Mouse (Mus musculus) cerebellum, adult 2 months (tissue): ENCODE results near the gene Rbpj. TPM values are rescaled to one million over a fixed set of nuclear protein-coding genes. Genes with fewer than 3 reads are reported as not detected.

ENCODE experiments used
- DNase-seq, 2 experiments: peaks; one replicate each; pipeline ENCODE4 v3.0.0; 2021
- H3K27ac ChIP-seq: fragments of 200-500 bp; 2 replicates; pipeline ENCODE4 v1.5.1; 2012; ENCODE audit warnings: low read length, control low read depth, inconsistent platforms; ENCODE audit not compliant: insufficient read depth
- H3K27me3 ChIP-seq: fragments of 200-500 bp; 2 replicates; pipeline ENCODE4 v1.6.1; 2012; ENCODE audit warnings: inconsistent platforms, mild to moderate bottlenecking, low read length, moderate library complexity; ENCODE audit not compliant: control insufficient read depth, insufficient read depth
- H3K4me1 ChIP-seq: fragments of 200-500 bp; 2 replicates; pipeline ENCODE4 v1.6.1; 2011; ENCODE audit warnings: low read length; ENCODE audit not compliant: control insufficient read depth, insufficient read depth
- H3K4me3 ChIP-seq: fragments of 200-500 bp; replicated peaks from 2 replicates; pipeline ENCODE3; 2011; ENCODE audit warnings: mild to moderate bottlenecking, low read depth, low read length, control low read depth; ENCODE audit not compliant: insufficient read depth
- CTCF ChIP-seq: fragments of 200-500 bp; IDR thresholded peaks from 2 replicates; pipeline ENCODE4 v1.5.1; 2011; ENCODE audit warnings: low read depth, mild to moderate bottlenecking, control low read depth, low read length, moderate library complexity, borderline replicate concordance; ENCODE audit not compliant: insufficient read depth
- POLR2A ChIP-seq: fragments of 200-500 bp; IDR thresholded peaks from 2 replicates; pipeline ENCODE4 v1.6.1; 2011; ENCODE audit warnings: low read length, control low read depth, borderline replicate concordance; ENCODE audit not compliant: insufficient read depth
- WGBS: fragments of 180-500 bp; shearing (Covaris S2); methylation state at CpG from one replicate; pipeline ENCODE4 v1.1.7; 2018; 5-methylcytosine and 5-hydroxymethylcytosine counted together
- polyA plus RNA-seq: library from polyadenylated mRNA; depleted of rRNA; stranded (reverse); fragments of >200 nt; gene quantifications from 2 replicates; pipeline ENCODE4 v1.2.3, GENCODE M21; 2012

Rbpj gene
- polyA plus RNA-seq, 1 experiment = 19.6 TPM

GRCm38 (mm10) chr5:53678036-53678767 lies 212.2 kb downstream of the Rbpj start:
- TF ChIP-seq POLR2A (no peak), CTCF (no peak)
- Histone ChIP-seq H3K4me1 (no peaks in the 10 kb centered on the region), H3K4me3 (no peak overlapping the region), H3K27me3 (no peaks in the 10 kb centered on the region), H3K27ac (no peak overlapping the region)
- 56% methylated on average over 13 of the region's 13 CpGs for WGBS
- DNase-seq = no peak

GRCm38 (mm10) chr5:53679651-53680050 lies 213.7 kb downstream of the Rbpj start:
- Histone ChIP-seq H3K27ac (no peak overlapping the region), H3K27me3 (no peaks in the 10 kb centered on the region), H3K4me1 (no peaks in the 10 kb centered on the region), H3K4me3 (no peak overlapping the region)
- TF ChIP-seq POLR2A (no peak), CTCF (no peak)
- WGBS = 51% methylated on average over 6 of the region's 6 CpGs
- DNase-seq = no peak

- H3K27ac ChIP-seq = no peak overlapping the region
- no peak overlapping the region for H3K4me3 ChIP-seq
- WGBS = 41% methylated on average over 3 of the region's 3 CpGs
- DNase-seq = no peak
- TF ChIP-seq CTCF (no peak), POLR2A (no peak)
- no peaks in the 10 kb centered on the region for H3K27me3 ChIP-seq
- no peaks in the 10 kb centered on the region for H3K4me1 ChIP-seq
Observed at GRCm38 (mm10) chr5:53683916-53684315, 218.0 kb downstream of the Rbpj start.

GRCm38 (mm10) chr5:53684417-53684816 lies 218.5 kb downstream of the Rbpj start:
- 89% methylated on average over 1 of the region's 1 CpGs for WGBS
- Histone ChIP-seq H3K4me1 (no peaks in the 10 kb centered on the region), H3K4me3 (no peak overlapping the region), H3K27me3 (no peaks in the 10 kb centered on the region), H3K27ac (no peak overlapping the region)
- TF ChIP-seq CTCF (no peak), POLR2A (no peak)
- DNase-seq = no peak

- DNase-seq = no peak
- no peak for TF ChIP-seq POLR2A
- TF ChIP-seq CTCF = no peak
- H3K27ac ChIP-seq = no peak overlapping the region
- no peaks in the 10 kb centered on the region for H3K4me1 ChIP-seq
- H3K27me3 ChIP-seq = no peaks in the 10 kb centered on the region
- 96% methylated on average over 4 of the region's 4 CpGs for WGBS
- no peak overlapping the region for H3K4me3 ChIP-seq
Observed at GRCm38 (mm10) chr5:53685623-53686022, 219.7 kb downstream of the Rbpj start.

- H3K4me1 ChIP-seq = no peaks in the 10 kb centered on the region
- 46% methylated on average over 2 of the region's 2 CpGs for WGBS
- TF ChIP-seq POLR2A = no peak
- no peak for TF ChIP-seq CTCF
- no peak overlapping the region for H3K4me3 ChIP-seq
- no peak for DNase-seq
- H3K27ac ChIP-seq = no peak overlapping the region
- H3K27me3 ChIP-seq = no peaks in the 10 kb centered on the region
Observed at GRCm38 (mm10) chr5:53686379-53686778, 220.4 kb downstream of the Rbpj start.

- Histone ChIP-seq H3K4me1 (no peaks in the 10 kb centered on the region), H3K4me3 (no peak overlapping the region), H3K27ac (no peak overlapping the region), H3K27me3 (no peaks in the 10 kb centered on the region)
- no peak for DNase-seq
- WGBS = 16% methylated on average over 7 of the region's 7 CpGs
- TF ChIP-seq CTCF (no peak), POLR2A (no peak)
Observed at GRCm38 (mm10) chr5:53688326-53688725, 222.4 kb downstream of the Rbpj start.

GRCm38 (mm10) chr5:53691577-53691976 lies 225.6 kb downstream of the Rbpj start:
- Histone ChIP-seq H3K27me3 (no peaks in the 10 kb centered on the region), H3K27ac (no peak overlapping the region), H3K4me3 (no peak overlapping the region), H3K4me1 (no peaks in the 10 kb centered on the region)
- peak in 1 of 2 experiments; percentile 2 for DNase-seq
- 22% methylated on average over 3 of the region's 3 CpGs for WGBS
- TF ChIP-seq POLR2A = no peak
- TF ChIP-seq CTCF = no peak
